Mouse (Mus musculus): ENCODE results near the gene Dtd2. TPM values are rescaled to one million over a fixed set of nuclear protein-coding genes. Genes with fewer than 3 reads are reported as not detected.

Dtd2 gene
- polyA plus RNA-seq, 1 experiment from 2014 or later: 24.7 TPM

GRCm38 (mm10) chr12:52010630-52010961 is 4.3 kb upstream of the Dtd2 start:
- H3K27ac ChIP-seq: no peak overlapping the region
- no peak overlapping the region for H3K4me3 ChIP-seq
- no peaks in the 10 kb centered on the region for H3K27me3 ChIP-seq
- no peak overlapping the region for H3K4me2 ChIP-seq
- 59% methylated on average over 2 of the region's 2 CpGs for WGBS
- H3K9ac ChIP-seq: no peak overlapping the region
- H3K4me1 ChIP-seq: 0 out of 2 replicates have a peak, but pooled peaks cover 3% of the 10 kb centered on the region
- H3K36me3 ChIP-seq: no peaks in the 10 kb centered on the region
- ATAC-seq (ENCODE audit: insufficient number of reproducible peaks, insufficient read depth, low FRiP score, low TSS enrichment, low read depth): no peak
- no peaks in the 10 kb centered on the region for H3K9me3 ChIP-seq

- WGBS: 71% methylated on average over 15 of the region's 15 CpGs
- Histone ChIP-seq H3K4me2 (no peak overlapping the region), H3K27ac (no peak overlapping the region), H3K4me1 (peaks cover 6% of the 10 kb centered on the region; the same call in 1 of the 2 replicates), H3K36me3 (no peaks in the 10 kb centered on the region), H3K9ac (no peak overlapping the region), H3K9me3 (no peaks in the 10 kb centered on the region), H3K27me3 (no peaks in the 10 kb centered on the region), H3K4me3 (no peak overlapping the region)
- no peak for ATAC-seq (ENCODE audit: insufficient number of reproducible peaks, insufficient read depth, low FRiP score, low TSS enrichment, low read depth)
These were observed 3.8 kb upstream of the Dtd2 start for GRCm38 (mm10) chr12:52009928-52010629.

GRCm38 (mm10) chr12:52006633-52006994 is 313 bp upstream of the Dtd2 start:
- peak overlapping the region; percentile 72 for H3K4me3 ChIP-seq
- peak overlapping the region; percentile 75 for H3K4me2 ChIP-seq
- peak; percentile 61; the same call in 1 of the 2 replicates for ATAC-seq (ENCODE audit: insufficient number of reproducible peaks, insufficient read depth, low FRiP score, low TSS enrichment, low read depth)
- 41% methylated on average over 5 of the region's 5 CpGs for whole genome bisulfite sequencing
- peaks cover 3% of the 10 kb centered on the region; the same call in 1 of the 2 replicates for H3K36me3 ChIP-seq
- H3K9ac ChIP-seq: peak overlapping the region; percentile 85; the same call in 1 of the 2 replicates
- no peaks in the 10 kb centered on the region for H3K9me3 ChIP-seq
- H3K27me3 ChIP-seq: no peaks in the 10 kb centered on the region
- H3K4me1 ChIP-seq: peaks cover 9% of the 10 kb centered on the region; the same call in 1 of the 2 replicates
- peak overlapping the region; percentile 77; the same call in 1 of the 2 replicates for H3K27ac ChIP-seq

GRCm38 (mm10) chr12:52002746-52003145 is 3.6 kb downstream of the Dtd2 start:
- no peak for ATAC-seq (ENCODE audit: insufficient number of reproducible peaks, insufficient read depth, low FRiP score, low TSS enrichment, low read depth)
- 93% methylated on average over 3 of the region's 3 CpGs for WGBS
- H3K4me2 ChIP-seq: no peak overlapping the region
- H3K9me3 ChIP-seq: no peaks in the 10 kb centered on the region
- no peaks in the 10 kb centered on the region for H3K27me3 ChIP-seq
- no peak overlapping the region for H3K27ac ChIP-seq
- H3K4me3 ChIP-seq: no peak overlapping the region
- no peak overlapping the region for H3K9ac ChIP-seq
- peaks cover 20% of the 10 kb centered on the region for H3K36me3 ChIP-seq
- peaks cover 9% of the 10 kb centered on the region; the same call in 1 of the 2 replicates for H3K4me1 ChIP-seq

GRCm38 (mm10) chr12:52001544-52001943 is 4.8 kb downstream of the Dtd2 start:
- peaks cover 9% of the 10 kb centered on the region; the same call in 1 of the 2 replicates for H3K4me1 ChIP-seq
- H3K36me3 ChIP-seq: peaks cover 24% of the 10 kb centered on the region
- H3K9ac ChIP-seq: no peak overlapping the region
- ATAC-seq (ENCODE audit: insufficient number of reproducible peaks, insufficient read depth, low FRiP score, low TSS enrichment, low read depth): no peak
- H3K27me3 ChIP-seq: no peaks in the 10 kb centered on the region
- H3K27ac ChIP-seq: no peak overlapping the region
- H3K4me2 ChIP-seq: no peak overlapping the region
- H3K4me3 ChIP-seq: no peak overlapping the region
- 34% methylated on average over 4 of the region's 4 CpGs for WGBS
- no peaks in the 10 kb centered on the region for H3K9me3 ChIP-seq

- Histone ChIP-seq H3K9ac (no peak overlapping the region), H3K4me3 (no peak overlapping the region), H3K27ac (no peak overlapping the region), H3K9me3 (no peaks in the 10 kb centered on the region), H3K4me2 (no peak overlapping the region), H3K4me1 (no peaks in the 10 kb centered on the region), H3K27me3 (no peaks in the 10 kb centered on the region), H3K36me3 (peaks cover 43% of the 10 kb centered on the region)
- no peak for ATAC-seq (ENCODE audit: insufficient number of reproducible peaks, insufficient read depth, low FRiP score, low TSS enrichment, low read depth)
- 88% methylated on average over 9 of the region's 9 CpGs for WGBS
These were observed 7.9 kb downstream of the Dtd2 start for GRCm38 (mm10) chr12:51998366-51998932.

GRCm38 (mm10) chr12:51995738-51996536 is 10.4 kb downstream of the Dtd2 start:
- WGBS: 91% methylated on average over 1 of the region's 1 CpGs
- H3K4me2 ChIP-seq: no peak overlapping the region

GRCm38 (mm10) chr12:51990629-51991028 is 15.7 kb downstream of the Dtd2 start:
- H3K27me3 ChIP-seq: no peaks in the 10 kb centered on the region
- H3K4me3 ChIP-seq: no peak overlapping the region
- 84% methylated on average over 2 of the region's 2 CpGs for WGBS
- no peaks in the 10 kb centered on the region for H3K9me3 ChIP-seq
- no peak for ATAC-seq (ENCODE audit: insufficient number of reproducible peaks, insufficient read depth, low FRiP score, low TSS enrichment, low read depth)
- no peak overlapping the region for H3K9ac ChIP-seq
- H3K27ac ChIP-seq: no peak overlapping the region
- H3K36me3 ChIP-seq: peaks cover 17% of the 10 kb centered on the region
- H3K4me1 ChIP-seq: 0 out of 2 replicates have a peak, but pooled peaks cover 3% of the 10 kb centered on the region
- no peak overlapping the region for H3K4me2 ChIP-seq

More at GRCm38 (mm10) chr12:51995738-51996536, 10.4 kb downstream of the Dtd2 start:
- Histone ChIP-seq H3K4me3 (no peak overlapping the region), H3K36me3 (peaks cover 40% of the 10 kb centered on the region), H3K27me3 (no peaks in the 10 kb centered on the region), H3K27ac (no peak overlapping the region), H3K9me3 (no peaks in the 10 kb centered on the region), H3K9ac (no peak overlapping the region), H3K4me1 (no peaks in the 10 kb centered on the region)
- no peak for ATAC-seq (ENCODE audit: insufficient number of reproducible peaks, insufficient read depth, low FRiP score, low TSS enrichment, low read depth)

- Histone ChIP-seq H3K27ac (no peak overlapping the region), H3K9me3 (no peaks in the 10 kb centered on the region), H3K4me3 (no peak overlapping the region), H3K4me1 (0 out of 2 replicates have a peak, but pooled peaks cover 3% of the 10 kb centered on the region), H3K27me3 (no peaks in the 10 kb centered on the region), H3K4me2 (no peak overlapping the region), H3K9ac (no peak overlapping the region), H3K36me3 (no peaks in the 10 kb centered on the region)
- no peak for ATAC-seq (ENCODE audit: insufficient number of reproducible peaks, insufficient read depth, low FRiP score, low TSS enrichment, low read depth)
- WGBS: 89% methylated on average over 5 of the region's 5 CpGs
These were observed 17.8 kb downstream of the Dtd2 start for GRCm38 (mm10) chr12:51988536-51988935.

- no peak for ATAC-seq (ENCODE audit: insufficient number of reproducible peaks, insufficient read depth, low FRiP score, low TSS enrichment, low read depth)
- no peak overlapping the region for H3K27ac ChIP-seq
- no peak overlapping the region for H3K9ac ChIP-seq
- WGBS: 52% methylated on average over 4 of the region's 4 CpGs
- no peaks in the 10 kb centered on the region for H3K36me3 ChIP-seq
- no peaks in the 10 kb centered on the region for H3K27me3 ChIP-seq
- H3K4me1 ChIP-seq: 0 out of 2 replicates have a peak, but pooled peaks cover 3% of the 10 kb centered on the region
- H3K4me2 ChIP-seq: no peak overlapping the region
- H3K4me3 ChIP-seq: no peak overlapping the region
- no peaks in the 10 kb centered on the region for H3K9me3 ChIP-seq
These were observed 20.5 kb downstream of the Dtd2 start for GRCm38 (mm10) chr12:51985826-51986225.

- Histone ChIP-seq H3K27me3 (no peaks in the 10 kb centered on the region), H3K27ac (no peak overlapping the region), H3K9me3 (no peaks in the 10 kb centered on the region), H3K4me1 (0 out of 2 replicates have a peak, but pooled peaks cover 3% of the 10 kb centered on the region), H3K36me3 (no peaks in the 10 kb centered on the region), H3K4me2 (no peak overlapping the region), H3K4me3 (no peak overlapping the region), H3K9ac (no peak overlapping the region)
- 83% methylated on average over 3 of the region's 3 CpGs for WGBS
- ATAC-seq (ENCODE audit: insufficient number of reproducible peaks, insufficient read depth, low FRiP score, low TSS enrichment, low read depth): no peak
These were observed 21.0 kb downstream of the Dtd2 start for GRCm38 (mm10) chr12:51985163-51985748.

All from embryonic facial prominence, embryonic 13.5 days (tissue).